Mouse (Mus musculus) thymus, adult 2 months (tissue): ENCODE measurements around the gene Nav1. TPM values are rescaled to one million over a fixed set of nuclear protein-coding genes. Genes with fewer than 3 reads are reported as not detected.

Experiments
- DNase-seq: peaks from one replicate; pipeline ENCODE4 v3.0.0; 2021
- H3K27ac ChIP-seq: fragments of 200-500 bp; 2 replicates; pipeline ENCODE4 v1.5.1; 2012; ENCODE audit warnings: low read length, control low read depth; ENCODE audit not compliant: control insufficient read depth, insufficient read depth
- H3K27me3 ChIP-seq: fragments of 200-500 bp; 2 replicates; pipeline ENCODE4 v1.6.1; 2012; ENCODE audit warnings: mild to moderate bottlenecking, low read length, moderate library complexity, mixed read lengths; ENCODE audit not compliant: control insufficient read depth, insufficient read depth
- H3K36me3 ChIP-seq: fragments of 200-500 bp; 2 replicates; pipeline ENCODE4 v1.6.1; 2012; ENCODE audit warnings: mild to moderate bottlenecking, low read length, moderate library complexity; ENCODE audit not compliant: control insufficient read depth, insufficient read depth
- H3K4me1 ChIP-seq: fragments of 200-500 bp; replicated peaks from 2 replicates; pipeline ENCODE4 v1.6.1; 2012; ENCODE audit warnings: low read length; ENCODE audit not compliant: control insufficient read depth, insufficient read depth
- H3K4me3 ChIP-seq: fragments of 200-500 bp; 2 replicates; pipeline ENCODE4 v1.5.1; 2012; ENCODE audit warnings: mild to moderate bottlenecking, low read length, control low read depth, moderate library complexity; ENCODE audit not compliant: control insufficient read depth, insufficient read depth
- CTCF ChIP-seq: fragments of 200-500 bp; IDR thresholded peaks from 2 replicates; pipeline ENCODE4 v1.5.1; 2012; ENCODE audit warnings: mild to moderate bottlenecking, control low read depth, low read length, moderate library complexity, borderline replicate concordance; ENCODE audit not compliant: control insufficient read depth, poor library complexity, insufficient read depth; ENCODE audit errors: extremely low read depth
- POLR2A ChIP-seq: fragments of 200-500 bp; IDR thresholded peaks from 2 replicates; pipeline ENCODE4 v1.6.1; 2012; ENCODE audit warnings: mild to moderate bottlenecking, low read length, control low read depth, moderate library complexity; ENCODE audit not compliant: control insufficient read depth, poor library complexity, insufficient read depth; ENCODE audit errors: extremely low read depth
- WGBS: fragments of 180-500 bp; shearing (Covaris S2); methylation state at CpG from one replicate; pipeline ENCODE4 v1.1.7; 2018; 5-methylcytosine and 5-hydroxymethylcytosine counted together
- polyA plus RNA-seq: library from polyadenylated mRNA; depleted of rRNA; stranded (reverse); fragments of >200 nt; gene quantifications from 2 replicates; pipeline ENCODE4 v1.2.3, GENCODE M21; 2012

The Nav1 gene
- polyA plus RNA-seq, 1 experiment = 8.7 TPM

GRCm38 (mm10) chr1:135426645-135427044 is 180.4 kb downstream of the Nav1 start:
- Histone ChIP-seq H3K4me3 (no peak overlapping the region), H3K4me1 (peaks cover 3% of the 10 kb centered on the region), H3K27me3 (no peaks in the 10 kb centered on the region), H3K27ac (no peak overlapping the region), H3K36me3 (peaks cover 6% of the 10 kb centered on the region)
- no peak for TF ChIP-seq CTCF
- no peak for TF ChIP-seq POLR2A
- DNase-seq = no peak
- WGBS = 93% methylated on average over 10 of the region's 10 CpGs

- H3K36me3 ChIP-seq = peaks cover 30% of the 10 kb centered on the region
Measured at GRCm38 (mm10) chr1:135422772-135423171, 184.3 kb downstream of the Nav1 start.

GRCm38 (mm10) chr1:135413996-135414395 is 193.1 kb downstream of the Nav1 start:
- Histone ChIP-seq H3K27ac (no peak overlapping the region), H3K4me1 (no peaks in the 10 kb centered on the region), H3K4me3 (no peak overlapping the region), H3K27me3 (no peaks in the 10 kb centered on the region), H3K36me3 (peaks cover 60% of the 10 kb centered on the region)
- DNase-seq = no peak
- no peak for TF ChIP-seq POLR2A
- TF ChIP-seq CTCF = no peak

More at GRCm38 (mm10) chr1:135422772-135423171, 184.3 kb downstream of the Nav1 start:
- WGBS = 96% methylated on average over 6 of the region's 6 CpGs
- no peak for DNase-seq
- Histone ChIP-seq H3K4me3 (no peak overlapping the region), H3K4me1 (no peaks in the 10 kb centered on the region; the same call in 1 of the 2 replicates), H3K27ac (no peak overlapping the region), H3K27me3 (no peaks in the 10 kb centered on the region)
- TF ChIP-seq CTCF (no peak), POLR2A (no peak)

GRCm38 (mm10) chr1:135412130-135412529 is 195.0 kb downstream of the Nav1 start:
- Histone ChIP-seq H3K27ac (no peak overlapping the region), H3K4me1 (no peaks in the 10 kb centered on the region), H3K27me3 (no peaks in the 10 kb centered on the region), H3K36me3 (peaks cover 55% of the 10 kb centered on the region), H3K4me3 (no peak overlapping the region)
- 94% methylated on average over 4 of the region's 4 CpGs for WGBS
- no peak for DNase-seq
- no peak for TF ChIP-seq CTCF
- no peak for TF ChIP-seq POLR2A

GRCm38 (mm10) chr1:135410967-135411366 is 196.1 kb downstream of the Nav1 start:
- H3K27me3 ChIP-seq = no peaks in the 10 kb centered on the region
- H3K36me3 ChIP-seq = peaks cover 56% of the 10 kb centered on the region
- H3K4me3 ChIP-seq = no peak overlapping the region
- H3K4me1 ChIP-seq = no peaks in the 10 kb centered on the region
- no peak for DNase-seq
- no peak overlapping the region for H3K27ac ChIP-seq
- TF ChIP-seq CTCF (no peak), POLR2A (no peak)
- 80% methylated on average over 2 of the region's 2 CpGs for WGBS

- Histone ChIP-seq H3K4me1 (no peaks in the 10 kb centered on the region), H3K4me3 (no peak overlapping the region), H3K27me3 (no peaks in the 10 kb centered on the region), H3K36me3 (peaks cover 66% of the 10 kb centered on the region), H3K27ac (no peak overlapping the region)
- no peak for DNase-seq
- TF ChIP-seq POLR2A (no peak), CTCF (no peak)
- 99% methylated on average over 4 of the region's 4 CpGs for WGBS
Measured at GRCm38 (mm10) chr1:135408973-135409372, 198.1 kb downstream of the Nav1 start.

GRCm38 (mm10) chr1:135405356-135405755 is 201.7 kb downstream of the Nav1 start:
- 93% methylated on average over 7 of the region's 7 CpGs for WGBS
- Histone ChIP-seq H3K4me3 (no peak overlapping the region), H3K36me3 (peaks cover 76% of the 10 kb centered on the region), H3K27me3 (no peaks in the 10 kb centered on the region), H3K4me1 (no peaks in the 10 kb centered on the region), H3K27ac (no peak overlapping the region)
- TF ChIP-seq POLR2A = no peak
- no peak for TF ChIP-seq CTCF
- DNase-seq = no peak
